Mouse (Mus musculus) layer of hippocampus, adult 11-12 months (tissue): ENCODE results near the gene Immp2l.
A peak's percentile ranks its signal among the peaks of the same experiment; 100 is the strongest.
"Not testable (repeated sequence)": the region's sequence is repeated elsewhere in the genome, so short reads cannot be mapped to it uniquely, and the experiment has no call there.

Source experiments
- DNase-seq: peaks from one replicate; pipeline ENCODE4 v3.0.0; 2022; ENCODE audit warnings: low spot score

The Immp2l gene

DNA sequence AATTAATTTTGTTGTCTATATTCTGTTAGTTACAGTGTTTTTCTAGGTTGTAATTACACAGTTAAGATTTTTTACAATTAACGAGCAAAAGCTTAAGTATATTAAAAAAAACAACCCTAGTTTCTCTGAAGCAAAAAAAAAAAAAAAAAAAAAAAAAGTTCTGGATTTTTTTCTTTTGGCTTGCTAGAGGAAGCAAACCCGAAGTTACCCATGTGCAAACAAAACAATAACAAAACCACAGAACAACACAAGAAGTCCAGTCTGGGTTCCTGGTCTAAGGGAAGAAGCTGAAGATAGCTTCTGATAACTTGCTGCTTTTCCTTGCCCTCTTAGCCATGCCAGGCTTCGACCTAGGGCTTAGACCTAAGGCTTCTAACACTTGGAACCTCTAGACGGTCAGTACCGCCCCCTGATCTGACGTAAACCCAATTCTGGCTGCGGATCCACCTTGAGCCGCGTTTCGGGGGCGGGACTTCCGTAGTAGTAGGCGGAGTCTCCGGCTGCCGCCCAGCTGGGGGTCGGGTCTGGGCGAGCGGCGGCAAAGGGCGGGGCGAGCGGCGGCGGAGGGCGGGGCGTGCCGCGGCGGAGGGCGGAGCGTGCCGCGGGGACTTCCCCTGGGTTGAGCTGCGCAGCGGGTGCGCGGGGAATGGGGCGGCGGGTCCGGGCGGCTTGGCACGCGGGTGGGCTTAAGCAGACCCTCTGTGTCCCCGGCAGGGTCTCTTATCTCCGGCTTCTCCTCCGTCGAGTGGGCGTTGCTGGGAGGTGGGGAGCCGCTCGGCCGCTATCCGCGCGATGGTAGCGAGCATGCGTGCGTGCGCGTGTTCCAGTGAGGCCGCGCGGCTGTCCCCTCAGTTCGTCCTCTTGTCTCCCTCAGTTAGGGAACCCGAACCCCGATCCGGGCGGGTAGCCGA, at the start of gene Immp2l:
Gene Immp2l (plus strand): TSS at position 580 of the 911 bp plus-strand sequence.
- peak; percentile 94 for DNase-seq

DNA sequence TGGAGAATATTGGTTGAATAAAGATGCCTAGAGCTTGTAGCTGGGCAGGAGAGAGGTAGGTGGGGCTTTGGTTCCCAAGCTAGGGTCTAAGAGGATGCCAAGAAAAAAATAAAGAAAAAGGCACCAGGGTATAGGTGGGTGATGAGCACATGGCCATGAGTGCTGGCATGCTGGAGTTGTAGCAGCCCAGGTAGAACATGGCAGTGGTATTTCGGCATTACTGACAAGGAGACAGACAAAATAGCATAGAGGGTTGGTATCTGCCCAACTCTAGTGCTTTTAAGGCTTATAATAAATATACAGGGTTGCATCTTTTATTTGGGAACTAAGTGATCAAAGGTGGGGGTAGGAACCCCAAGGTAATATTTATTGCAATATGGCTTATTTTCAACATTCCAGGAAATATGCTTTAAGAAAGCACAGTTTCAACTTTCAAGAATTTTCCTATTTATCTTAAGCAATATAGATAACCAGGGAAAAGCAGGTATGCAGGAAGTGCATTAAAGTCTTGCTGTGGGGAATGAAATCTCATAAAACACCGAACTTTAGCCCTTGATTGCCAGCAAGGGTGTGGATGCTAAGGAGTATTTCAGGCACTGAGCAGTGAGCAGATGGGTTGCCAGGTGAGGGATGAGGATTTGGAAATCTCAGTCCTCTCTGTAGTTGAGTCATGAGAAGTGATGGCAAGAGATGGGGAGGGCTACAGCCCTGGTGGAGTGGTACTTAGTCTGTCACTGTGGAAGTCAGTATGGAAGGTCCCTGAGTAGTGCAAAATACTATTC, 45.0 kb upstream of the Immp2l start:
- no peak for DNase-seq

DNA sequence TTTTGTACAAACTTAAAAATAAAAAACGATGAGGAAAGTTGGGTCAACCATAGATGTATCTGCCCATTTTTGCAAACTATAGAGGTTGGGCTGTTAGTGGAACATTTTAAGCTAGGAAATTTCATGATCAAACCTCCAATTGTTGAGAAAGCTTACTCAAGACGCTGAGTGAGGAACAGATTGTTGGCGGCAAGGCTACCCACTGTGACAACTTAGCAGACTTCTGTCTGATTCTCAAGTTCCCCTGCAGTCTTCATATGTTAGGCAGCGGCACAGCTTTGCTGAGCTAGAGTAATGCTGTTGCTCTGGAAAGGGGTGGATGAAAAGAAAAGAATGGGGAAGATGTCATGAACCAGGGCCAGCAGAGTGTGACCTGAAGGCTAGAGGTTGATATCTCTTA, 44.2 kb upstream of the Immp2l start:
- peak; percentile 4 for DNase-seq

DNA sequence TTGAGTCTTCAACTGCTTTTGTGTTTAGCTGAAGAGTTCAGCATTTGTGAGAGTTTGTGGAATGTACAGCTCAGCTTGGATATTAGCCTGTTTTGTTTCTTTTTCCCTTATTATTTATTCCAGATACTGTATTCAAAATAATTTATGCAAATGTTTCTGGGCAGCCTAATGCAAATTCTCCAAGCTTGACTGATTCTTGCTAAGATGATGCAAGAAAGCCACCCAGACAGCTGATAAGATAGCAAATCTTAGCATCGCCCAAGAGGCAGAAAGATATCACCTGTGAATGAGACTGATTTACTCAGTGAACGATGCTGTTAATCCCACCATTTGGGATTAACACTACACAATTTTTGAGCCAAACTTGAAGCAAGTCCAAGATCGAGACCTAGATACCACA, 43.7 kb upstream of the Immp2l start:
- DNase-seq = no peak

DNA sequence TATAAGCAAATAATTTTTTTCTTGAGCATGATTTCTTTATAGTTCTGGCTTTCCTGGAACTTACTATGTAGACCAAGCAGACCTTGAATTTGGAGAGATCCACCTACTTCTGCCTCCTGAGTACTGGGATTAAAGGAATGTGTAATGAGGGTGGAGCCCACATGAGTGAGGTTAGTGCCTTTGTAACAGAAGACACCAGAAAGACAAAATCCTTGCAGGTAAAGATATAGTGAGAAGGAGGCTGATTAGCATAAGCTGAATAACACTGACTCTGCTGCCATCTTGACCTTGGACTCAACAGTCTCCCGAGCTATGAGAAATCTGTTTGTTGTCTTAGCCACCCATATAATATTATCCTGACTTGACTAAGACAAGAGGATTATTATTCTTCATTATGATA, 40.9 kb upstream of the Immp2l start:
- no peak for DNase-seq

DNA sequence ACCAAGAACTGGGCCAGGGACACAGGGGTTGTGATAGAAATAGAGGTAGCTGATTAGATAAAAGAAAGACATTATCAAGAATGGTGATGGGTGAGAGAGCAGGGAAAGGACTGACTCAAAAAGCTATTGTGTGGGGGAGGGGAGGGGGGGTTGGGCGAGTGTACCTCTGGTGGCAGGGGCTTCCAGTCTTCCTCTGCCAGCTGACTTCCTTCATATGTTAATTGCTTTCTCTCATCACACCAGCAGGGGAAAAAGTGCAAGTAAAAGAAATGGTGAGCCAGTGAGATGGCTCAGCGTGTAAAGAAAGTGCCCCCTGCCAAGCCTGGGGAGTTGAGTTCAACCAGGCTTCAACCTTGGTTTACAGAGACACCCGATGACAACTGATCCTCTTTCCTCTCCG, 39.2 kb upstream of the Immp2l start:
- no peak for DNase-seq

DNA sequence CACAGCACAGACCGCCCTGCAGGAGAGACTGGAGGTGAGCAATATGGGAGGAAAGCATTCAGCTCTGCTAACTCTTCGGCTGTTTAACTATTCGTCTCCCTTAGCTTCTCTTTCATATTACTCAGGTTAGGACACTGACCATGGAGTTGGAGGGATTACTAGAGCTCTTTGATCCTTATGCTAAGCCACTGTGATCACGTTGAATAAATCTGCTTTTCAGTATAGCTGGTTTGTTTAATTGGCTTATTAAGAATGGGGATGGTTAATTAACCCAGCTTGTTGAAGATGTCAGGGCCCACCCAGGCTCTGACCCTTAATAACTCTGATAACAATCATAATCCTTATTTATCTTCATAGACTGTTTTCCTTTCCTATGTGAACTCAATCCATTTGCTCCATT, 38.1 kb upstream of the Immp2l start:
- no peak for DNase-seq

DNA sequence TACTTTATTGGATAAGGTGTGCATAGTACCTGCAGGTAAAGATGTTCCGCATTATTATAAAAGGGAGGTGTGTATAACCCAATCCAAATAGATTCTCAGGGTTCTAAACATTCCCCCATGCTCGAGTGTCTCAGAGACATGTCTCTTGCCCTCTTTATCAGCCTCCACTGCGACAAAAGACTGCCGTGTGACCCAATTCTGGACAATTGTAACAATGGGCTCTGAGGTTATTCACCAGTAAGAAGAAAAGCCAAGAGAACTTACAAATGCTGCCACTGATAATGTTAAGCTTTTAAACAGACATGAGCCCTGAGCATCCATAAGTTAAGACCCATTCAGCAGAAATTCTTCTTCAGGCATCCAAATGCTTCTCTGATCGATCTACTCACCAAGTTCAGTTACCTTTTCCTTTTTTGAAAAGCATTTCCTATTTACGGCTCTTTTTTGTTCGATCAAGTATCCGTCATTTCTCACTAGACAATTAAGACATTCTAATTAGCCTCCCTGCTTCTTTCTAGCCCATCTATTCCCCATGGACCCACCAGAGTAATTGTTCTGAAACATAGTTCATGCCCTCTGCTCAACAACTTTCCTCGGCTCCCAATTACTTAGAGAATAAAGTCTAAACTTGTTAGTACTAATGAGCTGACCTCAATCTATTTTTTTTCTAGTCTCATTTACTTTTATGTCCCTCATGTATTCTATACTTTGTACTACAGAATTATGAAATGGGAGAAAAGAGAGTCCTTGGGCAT, 35.4 kb upstream of the Immp2l start:
- no peak for DNase-seq

DNA sequence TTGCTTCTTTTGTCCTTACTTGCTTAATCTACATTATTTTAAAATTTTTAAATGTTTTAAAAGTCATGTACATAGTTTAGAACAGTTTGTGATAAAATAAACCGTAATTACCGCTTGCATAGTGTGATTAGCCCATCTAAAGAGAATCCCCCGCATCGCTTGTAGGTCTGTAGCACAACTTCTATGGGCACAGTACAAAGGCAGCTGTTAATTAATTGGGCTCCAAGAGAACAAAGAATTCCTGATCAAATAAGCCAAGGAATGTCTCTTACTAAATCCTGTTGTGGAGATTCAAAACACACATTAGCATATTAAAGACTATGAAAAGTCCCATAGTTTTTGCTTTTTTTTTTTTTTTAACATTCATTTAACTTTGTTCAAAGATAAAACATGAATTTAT, 32.2 kb upstream of the Immp2l start:
- DNase-seq = no peak

DNA sequence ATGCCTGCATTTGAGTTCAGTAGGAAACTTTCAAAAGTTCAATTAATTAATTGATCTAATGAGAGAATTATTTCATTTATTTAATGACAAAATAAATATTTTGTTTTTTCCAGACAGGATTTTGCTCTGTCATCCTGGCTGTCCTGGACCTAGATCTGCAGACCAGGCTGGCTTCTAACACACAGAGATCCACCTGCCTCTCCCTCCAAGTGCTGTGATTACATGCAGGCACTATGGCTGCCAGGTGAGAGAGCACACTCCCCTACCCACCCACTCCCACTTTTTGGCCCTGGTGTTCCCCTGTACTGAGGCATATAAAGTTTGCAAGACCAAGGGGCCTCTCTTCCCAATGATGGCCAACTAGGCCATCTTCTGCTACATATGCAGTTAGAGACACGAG, 31.7 kb upstream of the Immp2l start:
- DNase-seq = not testable (repeated sequence)

DNA sequence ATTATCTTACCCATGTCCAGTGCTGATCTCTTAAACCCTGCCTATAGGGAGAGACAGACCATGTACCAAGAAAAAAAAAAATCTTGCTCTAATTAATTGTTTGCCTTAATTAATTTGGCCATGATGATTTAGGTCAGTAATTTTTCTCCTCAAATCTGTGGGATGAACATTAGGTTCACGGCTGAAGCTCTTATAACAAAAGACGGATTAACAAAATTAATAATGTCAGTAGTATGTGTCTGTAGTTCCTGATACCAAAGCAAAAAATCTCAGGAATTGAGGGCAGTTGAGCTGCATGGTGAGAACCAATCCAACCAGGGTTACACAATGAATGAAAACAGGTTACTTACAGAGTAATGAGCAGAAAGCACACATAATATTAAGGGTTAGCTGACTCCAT, 29.0 kb upstream of the Immp2l start:
- no peak for DNase-seq

DNA sequence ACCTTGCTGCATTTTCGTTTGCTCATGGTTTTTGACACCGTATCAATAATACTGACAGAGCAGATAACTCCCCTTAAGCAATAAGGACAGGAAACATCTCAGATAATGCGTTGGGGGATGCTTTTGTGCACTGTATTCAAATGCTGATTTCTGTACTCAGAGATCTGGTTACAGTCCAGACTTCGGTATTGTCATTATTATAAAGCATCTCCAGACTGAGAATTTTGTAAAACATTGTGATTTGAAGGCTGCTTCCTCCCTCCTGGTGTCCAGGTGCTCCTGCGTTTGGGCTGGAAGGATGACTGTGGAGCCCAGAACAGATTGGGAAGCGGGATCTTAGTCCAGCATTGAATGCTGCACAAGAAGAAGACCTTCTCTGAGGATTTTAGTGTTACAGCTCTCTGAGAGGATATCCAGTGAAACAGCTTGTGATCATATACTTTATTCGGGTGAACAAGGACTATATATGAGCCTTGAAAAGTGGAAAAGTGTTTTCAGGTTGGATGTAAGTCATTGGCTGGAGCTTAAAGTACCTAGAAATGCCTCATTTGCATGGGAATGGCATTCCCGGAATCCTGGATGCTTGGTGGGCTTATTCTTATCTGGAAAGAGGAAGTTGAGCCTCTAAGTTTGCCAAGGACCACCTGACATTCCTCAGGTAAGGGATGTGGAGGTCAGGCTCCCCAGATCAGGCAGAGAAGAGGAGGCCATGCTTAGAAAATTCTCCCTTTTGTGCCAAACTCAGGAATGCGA, 28.1 kb upstream of the Immp2l start:
- no peak for DNase-seq

DNA sequence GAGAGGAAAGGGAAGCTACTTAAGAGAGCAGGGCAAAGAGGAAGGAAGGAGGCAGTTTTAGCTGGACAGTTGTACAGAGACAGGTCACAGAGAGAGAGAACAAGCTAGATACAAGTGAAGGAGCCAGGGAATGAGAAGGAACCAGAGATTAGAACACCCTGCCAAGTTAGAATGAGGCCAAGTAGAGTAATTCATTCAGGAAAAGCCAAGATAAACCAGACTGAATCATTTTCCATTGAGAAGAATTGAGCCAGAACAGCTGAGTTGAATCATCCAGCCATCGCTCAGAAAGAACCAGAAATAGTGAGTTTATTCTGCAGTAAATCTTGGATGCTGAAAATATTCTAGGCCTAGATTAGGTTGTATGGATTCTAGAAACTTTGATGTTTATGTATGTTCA, 1.4 kb upstream of the Immp2l start:
- DNase-seq = no peak

DNA sequence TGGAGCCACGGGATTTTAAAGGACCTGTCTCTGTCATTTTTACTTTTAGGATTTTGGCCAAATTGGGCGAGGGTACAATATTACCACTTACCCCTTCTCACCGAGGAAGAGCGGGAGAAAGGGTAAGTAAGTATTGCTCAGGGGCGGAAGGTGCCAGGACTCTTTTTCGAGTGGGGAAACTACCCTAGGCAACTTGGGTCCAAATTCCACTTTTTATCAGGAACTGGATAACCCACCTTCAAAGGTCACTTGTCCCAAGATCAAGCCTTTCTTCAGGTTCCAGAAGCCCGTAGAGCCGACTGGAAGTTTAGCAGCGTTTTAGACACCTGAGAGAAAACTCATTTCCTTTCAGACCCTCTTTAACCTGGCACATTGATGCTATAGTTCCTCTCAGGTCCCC, 622 bp downstream of the Immp2l start:
- DNase-seq = no peak

DNA sequence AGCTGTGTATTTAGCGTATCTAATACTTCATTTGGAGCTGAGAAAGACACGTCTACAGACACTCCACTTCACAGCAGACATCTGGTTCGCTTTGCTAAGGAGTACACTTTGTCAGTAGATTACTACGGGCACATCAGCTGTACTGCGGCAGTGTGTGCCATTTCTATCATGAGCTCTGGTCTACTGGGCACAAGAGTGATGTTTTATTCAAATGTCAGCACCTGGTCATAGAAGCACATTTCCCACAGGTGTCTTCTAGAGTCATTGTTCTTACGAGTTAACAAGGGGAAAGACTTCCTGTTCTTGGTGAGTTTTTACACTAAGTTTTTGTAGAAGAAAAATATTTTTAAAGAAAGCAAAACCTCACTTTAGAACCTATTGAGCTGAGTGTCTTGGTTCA, 3.6 kb downstream of the Immp2l start:
- no peak for DNase-seq

DNA sequence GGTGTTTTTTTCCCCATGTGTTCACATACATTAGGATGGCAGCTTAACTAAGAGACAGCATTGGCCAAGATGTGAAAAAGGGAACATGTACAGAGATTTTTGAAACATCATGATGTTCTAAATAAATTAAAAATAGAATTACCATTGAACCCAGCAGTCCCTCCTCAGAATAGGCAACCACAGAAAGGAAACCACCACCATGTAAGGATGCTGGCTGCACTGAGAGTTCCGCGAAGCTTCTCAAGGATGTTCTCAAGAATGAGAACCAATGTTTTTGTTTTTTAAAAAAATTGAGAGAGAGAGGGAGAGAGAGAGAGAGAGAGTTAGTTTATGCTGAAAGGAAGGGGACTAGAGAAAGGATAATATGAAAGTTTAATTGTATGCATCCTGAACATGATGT, 7.2 kb downstream of the Immp2l start:
- DNase-seq = no peak

DNA sequence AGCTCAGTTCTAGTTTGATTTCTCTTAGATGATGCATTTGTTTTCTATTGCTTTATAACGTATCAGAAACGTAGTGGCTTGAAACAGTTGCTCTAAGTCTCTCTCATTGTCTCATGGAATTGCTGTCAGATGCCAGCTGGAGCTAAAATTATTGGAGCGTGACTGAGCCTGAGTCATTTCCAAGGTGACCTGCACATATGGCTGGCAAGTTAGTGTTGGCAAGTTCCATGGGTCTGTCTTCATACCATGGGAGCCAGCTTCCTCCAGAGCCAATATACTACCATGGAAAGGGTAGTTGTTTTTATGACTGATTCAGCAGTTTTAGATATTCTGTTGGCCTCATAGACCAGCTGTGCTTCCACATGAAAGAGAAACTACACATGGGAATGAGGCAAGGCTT, 9.3 kb downstream of the Immp2l start:
- DNase-seq = no peak

DNA sequence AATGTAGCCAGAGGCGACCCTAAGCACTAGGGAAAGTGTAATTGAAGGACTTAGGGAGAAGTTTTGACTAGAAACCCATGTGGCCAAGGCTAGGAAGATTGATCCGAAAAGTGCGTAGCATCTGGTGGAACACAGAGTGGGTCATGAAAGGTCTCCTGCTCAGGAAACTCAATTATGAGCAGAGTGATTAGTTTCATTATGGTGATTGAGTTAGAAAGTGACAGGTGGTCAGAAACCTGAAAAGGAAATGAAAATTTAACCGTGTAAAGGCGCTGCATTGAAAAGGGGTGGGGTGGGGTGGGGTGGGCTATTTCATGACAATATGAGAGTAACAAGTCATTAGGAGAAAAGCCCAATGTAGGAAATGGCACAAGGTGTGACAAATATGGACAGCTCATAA, 15.9 kb downstream of the Immp2l start:
- DNase-seq = no peak

DNA sequence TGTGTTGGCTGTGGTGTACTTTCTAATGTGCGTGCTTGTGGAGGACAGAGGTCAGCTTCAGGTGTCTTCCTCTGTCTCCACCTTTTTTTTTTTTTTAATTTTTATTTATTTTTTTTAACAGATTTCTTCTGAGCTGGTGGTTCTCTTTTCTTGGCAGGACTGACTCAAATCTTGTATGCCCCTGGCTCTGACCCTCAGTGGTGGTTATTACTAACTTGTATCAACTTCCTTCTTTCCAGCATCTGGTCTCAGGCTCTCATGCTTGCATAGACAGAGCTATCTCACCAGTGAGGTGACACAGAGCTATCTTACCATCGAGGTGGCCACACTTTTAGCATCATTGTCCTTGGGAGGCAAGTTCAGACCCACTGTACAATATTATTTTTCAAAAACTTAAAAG, 17.8 kb downstream of the Immp2l start:
- no peak for DNase-seq

DNA sequence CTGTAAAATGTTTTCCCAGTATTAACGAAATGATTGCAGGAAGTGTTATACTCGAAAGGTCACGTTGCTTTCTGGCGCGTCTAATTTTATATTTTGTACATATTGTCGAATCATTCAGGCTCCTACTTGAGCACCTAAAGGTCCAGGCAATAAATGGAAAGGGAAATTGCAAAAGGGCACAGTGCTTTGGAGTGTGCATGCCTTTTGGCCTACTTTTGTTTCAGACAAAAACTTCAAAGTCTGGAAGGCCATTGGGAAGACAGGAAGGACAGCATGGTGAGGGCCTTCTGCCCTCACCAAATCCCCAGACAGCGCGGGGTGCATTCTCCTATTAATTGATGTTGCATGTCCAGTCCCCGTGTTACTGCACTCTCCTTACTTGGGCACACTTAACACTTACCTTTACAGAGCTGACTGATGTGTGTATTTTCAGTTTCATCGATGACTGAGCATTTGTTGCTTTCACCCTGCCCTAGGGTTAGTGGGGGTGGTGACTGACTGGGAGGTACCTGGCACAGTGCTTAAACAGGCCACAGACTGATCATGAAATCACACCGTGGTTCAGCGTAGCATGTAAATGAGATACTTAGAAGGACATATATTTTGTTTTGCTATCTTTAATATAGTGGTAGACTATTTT, 20.7 kb downstream of the Immp2l start:
- DNase-seq = no peak

DNA sequence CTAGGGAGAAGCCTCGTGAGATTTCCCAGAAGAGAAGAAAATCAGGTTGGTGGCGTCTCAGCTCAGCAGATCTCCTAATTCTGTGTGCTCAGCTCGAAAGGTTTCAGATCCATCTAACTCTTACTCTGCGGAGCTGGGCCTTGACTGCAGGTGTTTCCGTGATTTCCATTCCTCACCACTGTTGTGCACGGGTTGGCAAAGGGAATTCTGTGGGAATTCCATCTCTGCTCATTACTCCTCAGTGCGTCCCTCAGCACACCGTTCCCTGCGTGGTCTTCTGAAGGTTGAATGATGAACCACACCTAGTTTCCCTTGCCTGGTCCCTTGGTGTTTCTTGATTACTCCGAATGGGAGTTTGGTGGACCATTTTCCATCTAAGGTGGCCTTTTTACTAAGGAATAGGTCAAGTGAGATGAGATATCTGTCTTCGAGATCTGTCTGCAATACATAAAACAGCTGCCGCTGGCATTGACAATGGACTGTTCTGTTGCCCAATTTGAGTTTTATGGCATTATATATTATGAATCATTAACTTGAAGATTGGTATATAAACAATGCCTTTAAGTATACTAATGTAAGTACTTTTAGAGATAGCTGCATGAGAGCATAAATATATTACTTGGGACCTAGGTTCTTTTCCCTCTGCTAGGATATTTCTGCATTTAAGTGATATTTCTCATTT, 23.3 kb downstream of the Immp2l start:
- DNase-seq = no peak
